Mouse (Mus musculus) stomach, embryonic 14.5 days (tissue): ENCODE data around the gene Bcorl1. TPM values are rescaled to one million over a fixed set of nuclear protein-coding genes. Genes with fewer than 3 reads are reported as not detected.

Experiments
- ATAC-seq: fragments of 200-750 bp; cut with Nextera tagmentation; 2 replicates; pipeline ENCODE4 v1.8.0; 2017; ENCODE audit warnings: low read depth, moderate TSS enrichment; ENCODE audit not compliant: insufficient number of reproducible peaks, insufficient read depth, low FRiP score
- H3K27ac ChIP-seq: fragments of 300-500 bp; sonication (generic); 2 replicates; pipeline ENCODE4 v1.5.1; 2014; ENCODE audit warnings: mild to moderate bottlenecking, low read length, moderate library complexity, mixed read lengths
- H3K27me3 ChIP-seq: fragments of 300-500 bp; sonication (generic); 2 replicates; pipeline ENCODE4 v1.6.1; 2014; ENCODE audit warnings: low read length, control low read depth, mixed read lengths; ENCODE audit not compliant: control insufficient read depth, insufficient read depth
- H3K36me3 ChIP-seq: fragments of 300-500 bp; sonication (generic); 2 replicates; pipeline ENCODE4 v1.6.1; 2014; ENCODE audit warnings: mild to moderate bottlenecking, control low read depth, low read length, moderate library complexity, mixed read lengths; ENCODE audit not compliant: control insufficient read depth, insufficient read depth
- H3K4me1 ChIP-seq: fragments of 300-500 bp; sonication (generic); 2 replicates; pipeline ENCODE4 v1.6.1; 2014; ENCODE audit warnings: low read length, control low read depth, mixed read lengths; ENCODE audit not compliant: control insufficient read depth, insufficient read depth
- H3K4me2 ChIP-seq: fragments of 300-500 bp; sonication (generic); replicated peaks from 2 replicates; pipeline ENCODE4 v1.6.1; 2014; ENCODE audit warnings: low read depth, low read length, control low read depth
- H3K4me3 ChIP-seq: fragments of 300-500 bp; sonication (generic); 2 replicates; pipeline ENCODE4 v1.5.1; 2014; ENCODE audit warnings: low read depth, low read length, control low read depth
- H3K9ac ChIP-seq: fragments of 300-500 bp; sonication (generic); replicated peaks from 2 replicates; pipeline ENCODE4 v1.6.1; 2014; ENCODE audit warnings: low read depth, mild to moderate bottlenecking, control low read depth, low read length, moderate library complexity, mixed read lengths
- H3K9me3 ChIP-seq: fragments of 300-500 bp; sonication (generic); 2 replicates; pipeline ENCODE4 v1.6.1; 2016; ENCODE audit warnings: low read depth, low read length, control low read depth; ENCODE audit not compliant: control insufficient read depth
- WGBS: fragments of 180-500 bp; shearing (Covaris S2); extraction: QIAGEN DNeasy Blood & Tissue Kit; methylation state at CpG from one replicate; pipeline ENCODE4 v1.1.7; 2014; 5-methylcytosine and 5-hydroxymethylcytosine counted together
- polyA plus RNA-seq: library from polyadenylated mRNA; unstranded; fragments of >200 nt; fragmentation: Nextera tagmentation; extraction: Ambion mirVana; gene quantifications from 2 replicates; pipeline ENCODE4 v1.2.1, GENCODE M21; 2014

The Bcorl1 gene
- 8.0 and 9.3 TPM in 2 replicates for polyA plus RNA-seq

DNA sequence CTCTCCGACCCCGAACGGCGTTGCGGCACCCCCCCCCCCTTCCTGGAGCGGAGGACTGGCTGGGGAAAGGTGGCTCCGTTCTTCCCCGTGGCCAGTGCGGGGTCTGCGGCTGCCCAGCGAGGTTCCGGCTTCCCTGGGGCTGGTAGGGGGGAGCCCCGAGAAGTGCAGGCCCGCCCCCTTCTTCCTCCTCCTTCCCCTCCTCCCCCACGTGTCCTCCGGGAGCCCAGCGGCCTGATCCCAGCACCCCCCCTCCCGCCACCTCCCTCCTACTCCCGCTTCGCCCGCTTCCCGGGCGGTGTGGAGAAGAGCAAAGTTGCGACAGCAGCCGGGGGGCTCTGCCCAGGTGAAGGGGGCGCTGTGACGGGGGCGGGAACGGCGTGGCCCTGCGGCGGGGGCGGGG, at the start of gene Bcorl1:
TSS of gene Bcorl1 (plus strand) at position 218 of the 400 bp plus-strand sequence.
- H3K9ac ChIP-seq = peak within 1 kb of the TSS; percentile 33
- no peaks in the 10 kb centered on the region for H3K27me3 ChIP-seq

DNA sequence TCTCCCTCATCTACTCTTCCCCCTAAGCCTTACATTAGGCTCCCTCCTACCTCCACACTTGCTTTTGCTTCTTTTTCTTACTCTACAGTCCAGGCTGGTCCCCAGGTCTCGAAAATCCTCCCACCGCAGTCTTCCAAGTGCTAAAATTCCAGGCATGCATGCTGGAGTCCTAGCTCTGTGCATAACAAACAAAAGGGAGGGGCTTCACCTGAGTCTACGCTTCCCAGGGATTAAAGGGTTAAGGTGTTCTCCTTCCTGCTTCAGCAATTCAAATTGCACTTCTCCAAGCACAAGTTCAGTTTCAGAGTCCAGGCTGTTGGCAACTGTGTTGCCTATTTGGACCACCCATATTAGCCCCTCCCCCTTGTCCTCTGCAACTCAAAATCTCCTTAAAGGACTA, 49.7 kb upstream of the Bcorl1 start:
- ATAC-seq = no peak
- WGBS = 36% methylated on average over 3 of the region's 3 CpGs
- Histone ChIP-seq H3K4me3 (no peak overlapping the region), H3K4me1 (no peaks in the 10 kb centered on the region), H3K4me2 (no peak overlapping the region), H3K36me3 (no peaks in the 10 kb centered on the region), H3K9me3 (no peaks in the 10 kb centered on the region), H3K27me3 (0 out of 2 replicates have a peak, but pooled peaks cover 4% of the 10 kb centered on the region), H3K9ac (no peak overlapping the region), H3K27ac (no peak overlapping the region)

More for the DNA sequence above, at the start of gene Bcorl1:
- no peaks in the 10 kb centered on the region for H3K36me3 ChIP-seq
- H3K9me3 ChIP-seq = no peaks in the 10 kb centered on the region
- H3K27ac ChIP-seq = peak within 1 kb of the TSS; percentile 78
- peak within 1 kb of the TSS; percentile 51 for H3K4me3 ChIP-seq
- WGBS = 11% methylated on average over 27 of the region's 33 CpGs
- H3K4me2 ChIP-seq = peak within 1 kb of the TSS; percentile 57
- peak; percentile 57 for ATAC-seq
- no peaks in the 10 kb centered on the region for H3K4me1 ChIP-seq

DNA sequence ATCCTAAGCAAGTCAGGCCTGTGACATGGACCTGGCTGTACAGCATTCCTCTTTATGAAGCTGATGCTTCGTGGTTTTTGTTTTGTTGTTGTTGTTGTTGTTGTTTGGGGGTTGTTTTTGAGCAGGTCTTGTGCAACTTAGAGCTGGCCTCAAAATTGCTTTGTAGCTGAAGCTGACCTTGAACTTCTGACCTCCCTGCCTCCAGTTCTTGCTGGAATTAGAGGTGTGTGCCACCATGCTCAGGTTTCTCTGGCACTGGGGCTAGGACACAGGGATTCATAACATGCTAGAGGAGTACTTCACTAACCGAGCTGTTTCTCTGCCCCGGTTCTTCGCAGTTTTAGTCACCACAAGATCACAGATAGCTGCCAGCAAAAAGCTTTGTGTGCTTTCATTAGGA, 35.8 kb upstream of the Bcorl1 start:
- Histone ChIP-seq H3K27me3 (no peaks in the 10 kb centered on the region), H3K9me3 (no peaks in the 10 kb centered on the region), H3K27ac (no peak overlapping the region), H3K9ac (no peak overlapping the region), H3K4me1 (no peaks in the 10 kb centered on the region), H3K4me2 (no peak overlapping the region), H3K36me3 (no peaks in the 10 kb centered on the region), H3K4me3 (no peak overlapping the region)
- 80% methylated on average over 4 of the region's 4 CpGs for WGBS
- ATAC-seq = no peak

DNA sequence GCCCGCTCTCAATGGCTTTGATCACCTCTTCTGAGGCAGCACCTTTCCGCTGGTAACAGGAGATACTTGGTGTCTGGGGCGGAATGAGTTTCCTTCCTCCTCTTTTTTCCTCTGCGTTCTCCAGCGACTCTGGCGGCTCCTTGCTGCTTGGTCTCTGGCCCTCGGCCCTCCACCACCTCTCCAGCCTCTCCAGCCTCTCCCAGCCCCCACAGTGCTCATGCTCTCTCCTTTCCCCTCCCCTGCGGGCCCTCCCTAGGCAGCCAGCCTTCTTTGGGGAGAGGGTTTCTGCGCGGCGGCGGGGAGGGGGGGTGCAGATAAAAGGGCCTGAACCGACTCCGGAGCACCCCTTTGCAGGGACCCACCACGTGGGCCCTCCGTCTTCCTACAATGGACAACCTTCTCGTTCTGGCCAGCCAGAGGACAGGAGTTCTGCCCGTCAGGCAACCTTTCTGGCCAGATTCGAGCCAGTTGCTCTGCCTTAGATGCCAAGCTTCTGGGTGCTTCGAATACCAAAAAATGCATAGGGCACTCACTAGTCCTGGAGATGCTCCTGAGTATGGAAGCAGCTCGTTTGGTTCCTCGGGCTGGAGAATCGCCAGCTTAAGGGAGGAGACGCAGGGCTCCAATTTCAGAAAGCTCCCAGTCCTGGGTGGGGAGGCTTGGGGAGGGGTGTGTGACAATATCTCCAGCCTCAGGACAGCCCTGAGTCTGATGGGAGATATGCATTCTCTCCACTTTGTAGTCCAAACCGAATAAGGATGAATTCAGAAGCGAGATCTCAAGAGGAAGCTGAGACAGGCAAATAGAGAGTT, 30.2 kb upstream of the Bcorl1 start:
- no peak for ATAC-seq
- H3K27me3 ChIP-seq = no peaks in the 10 kb centered on the region
- H3K9me3 ChIP-seq = no peaks in the 10 kb centered on the region
- no peaks in the 10 kb centered on the region for H3K36me3 ChIP-seq
- no peaks in the 10 kb centered on the region for H3K4me1 ChIP-seq
- no peak overlapping the region; the same call in 1 of the 2 replicates for H3K9ac ChIP-seq
- peak overlapping the region; percentile 17; the same call in 1 of the 2 replicates for H3K4me3 ChIP-seq
- no peak overlapping the region for H3K27ac ChIP-seq
- 23% methylated on average over 26 of the region's 26 CpGs for WGBS
- H3K4me2 ChIP-seq = peak overlapping the region; percentile 48

DNA sequence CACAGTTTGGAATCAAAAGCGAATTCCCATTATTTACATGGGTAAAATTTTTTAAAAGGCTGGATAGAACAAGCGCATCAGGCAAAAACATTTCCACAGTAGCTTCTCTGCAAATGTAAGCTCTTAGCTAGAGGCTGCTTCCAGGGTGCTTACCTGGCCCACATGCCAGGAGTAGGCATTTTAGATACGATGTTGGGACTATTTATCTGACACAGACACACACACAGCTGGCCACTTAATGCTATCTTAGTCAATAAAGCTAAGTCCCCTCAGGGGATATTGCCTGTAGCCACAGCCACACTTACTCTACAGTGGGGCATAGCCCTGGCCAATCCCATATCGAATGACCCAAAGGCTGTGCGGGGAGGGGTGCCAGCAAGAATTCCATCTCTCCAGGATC, 29.4 kb upstream of the Bcorl1 start:
- H3K4me1 ChIP-seq = no peaks in the 10 kb centered on the region
- no peak overlapping the region for H3K4me2 ChIP-seq
- no peak for ATAC-seq
- H3K9ac ChIP-seq = no peak overlapping the region
- 85% methylated on average over 5 of the region's 5 CpGs for WGBS
- H3K36me3 ChIP-seq = no peaks in the 10 kb centered on the region
- H3K4me3 ChIP-seq = no peak overlapping the region
- no peaks in the 10 kb centered on the region for H3K27me3 ChIP-seq
- no peak overlapping the region for H3K27ac ChIP-seq
- H3K9me3 ChIP-seq = no peaks in the 10 kb centered on the region

DNA sequence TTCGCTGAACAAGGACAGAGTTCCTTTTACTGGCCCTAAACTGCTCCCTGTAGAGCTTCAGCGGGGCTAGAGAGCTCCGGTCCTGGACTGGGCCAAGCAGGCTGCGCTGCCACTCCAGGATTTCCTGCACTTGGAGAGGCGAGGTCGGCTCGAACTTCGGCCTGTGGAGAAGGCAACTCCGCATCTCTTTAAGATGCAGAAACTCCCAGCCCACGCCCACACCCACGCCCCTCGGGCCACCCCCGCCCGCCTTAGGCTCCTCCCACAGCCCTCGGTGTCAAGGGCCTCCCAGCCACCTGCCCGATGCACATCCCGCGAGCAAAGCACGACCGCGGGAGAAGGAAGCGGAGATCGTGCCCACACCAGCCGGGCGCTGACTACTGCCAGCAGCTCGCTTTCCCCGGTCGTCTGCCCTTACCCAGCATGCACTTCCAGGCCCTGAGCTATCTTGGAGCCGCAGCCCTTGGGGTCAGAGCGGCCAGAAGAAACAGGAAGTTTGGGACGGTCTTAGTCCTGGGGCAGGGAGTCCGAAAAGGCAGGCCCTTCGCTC, 26.6 kb upstream of the Bcorl1 start:
- H3K4me2 ChIP-seq = peak overlapping the region; percentile 49
- no peaks in the 10 kb centered on the region for H3K9me3 ChIP-seq
- WGBS = 15% methylated on average over 29 of the region's 33 CpGs
- no peak overlapping the region for H3K27ac ChIP-seq
- peak; percentile 89 for ATAC-seq
- H3K36me3 ChIP-seq = no peaks in the 10 kb centered on the region
- no peak overlapping the region for H3K9ac ChIP-seq
- no peaks in the 10 kb centered on the region for H3K27me3 ChIP-seq
- no peaks in the 10 kb centered on the region for H3K4me1 ChIP-seq
- H3K4me3 ChIP-seq = peak overlapping the region; percentile 34

DNA sequence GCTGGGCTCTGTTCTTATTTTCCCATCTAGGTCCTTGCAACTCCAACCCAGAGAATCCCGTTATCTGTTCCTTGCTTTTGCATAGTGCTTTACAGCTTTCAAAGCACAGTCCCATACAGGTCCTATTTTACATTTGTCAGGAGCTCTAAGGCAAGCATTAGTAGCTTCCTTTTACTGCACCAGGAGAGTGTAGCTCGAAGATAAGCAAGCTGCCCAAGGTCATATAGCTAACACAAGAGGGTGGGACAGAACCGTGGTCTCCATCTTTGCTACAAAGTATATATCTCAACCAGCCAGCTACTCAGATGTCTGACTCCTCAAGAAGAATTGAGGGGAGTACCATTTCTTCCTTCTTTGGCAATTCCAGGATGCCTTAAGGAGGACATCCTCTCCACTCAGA, 23.7 kb upstream of the Bcorl1 start:
- Histone ChIP-seq H3K9me3 (no peaks in the 10 kb centered on the region), H3K27me3 (no peaks in the 10 kb centered on the region), H3K4me2 (no peak overlapping the region), H3K4me1 (no peaks in the 10 kb centered on the region), H3K4me3 (no peak overlapping the region), H3K27ac (no peak overlapping the region), H3K36me3 (no peaks in the 10 kb centered on the region), H3K9ac (no peak overlapping the region)
- 43% methylated on average over 3 of the region's 3 CpGs for WGBS
- ATAC-seq = no peak

DNA sequence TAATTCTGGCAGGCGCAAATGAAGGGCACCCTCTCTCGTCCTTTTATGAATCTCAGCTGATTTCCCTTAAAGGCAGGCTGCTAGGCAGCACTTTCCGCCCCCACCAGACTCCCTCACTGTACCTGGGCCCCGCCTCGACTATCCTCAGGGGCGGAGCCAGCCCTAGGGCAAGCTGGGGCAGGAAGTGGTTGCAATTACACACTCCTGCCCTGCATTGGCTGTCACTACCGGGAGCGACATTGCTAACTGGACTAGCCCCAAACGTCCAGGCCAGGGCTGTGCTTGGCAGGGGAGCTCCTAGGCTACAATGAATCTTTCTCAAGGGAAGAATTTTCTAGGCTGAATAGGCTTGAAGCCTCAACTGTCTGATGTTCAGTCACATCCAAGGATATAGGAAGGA, 23.0 kb upstream of the Bcorl1 start:
- H3K4me3 ChIP-seq = no peak overlapping the region
- H3K36me3 ChIP-seq = no peaks in the 10 kb centered on the region
- 23% methylated on average over 9 of the region's 9 CpGs for WGBS
- H3K4me2 ChIP-seq = no peak overlapping the region
- no peaks in the 10 kb centered on the region for H3K9me3 ChIP-seq
- ATAC-seq = no peak
- H3K27ac ChIP-seq = no peak overlapping the region
- no peaks in the 10 kb centered on the region for H3K4me1 ChIP-seq
- H3K27me3 ChIP-seq = no peaks in the 10 kb centered on the region
- H3K9ac ChIP-seq = no peak overlapping the region
